Mouse (Mus musculus) adrenal gland, adult (tissue): ENCODE results near the gene Msantd3.

Experiments used
- DNase-seq, 2 experiments: peaks; one replicate each; pipeline ENCODE4 v3.0.0; 2022 to 2023; ENCODE audit warnings: low spot score in 1 of 2; ENCODE audit not compliant: inconsistent age in 2 of 2

The Msantd3 gene

GRCm38 (mm10) chr4:48539841-48540575 is at the start of gene Msantd3:
TSS of gene Msantd3 (plus strand) at chr4:48539935.
- DNase-seq = peak; percentile 65 to 89

DNA sequence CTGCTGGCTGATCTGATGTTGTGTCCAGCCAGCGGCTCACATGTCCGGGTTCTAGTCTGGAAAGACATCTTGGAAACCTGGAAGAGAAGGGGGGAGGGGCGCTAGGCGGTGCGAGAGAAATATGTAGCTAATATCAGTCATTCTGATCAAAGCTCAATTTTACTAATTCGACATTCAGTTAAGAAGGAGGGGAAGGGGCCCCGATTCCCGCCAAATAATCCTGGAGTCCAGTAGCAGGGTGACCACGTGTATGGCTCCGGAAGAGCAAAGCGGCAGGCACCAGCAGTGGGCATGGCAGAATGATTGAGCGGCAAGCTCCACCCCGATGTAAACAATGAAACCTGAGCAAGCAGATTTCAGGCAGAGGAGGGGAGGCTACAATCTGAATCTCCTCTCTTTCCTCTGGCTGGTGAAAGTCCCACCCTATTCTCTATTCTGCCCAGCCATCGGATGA is 48.4 kb upstream of the Msantd3 start:
- DNase-seq = no peak

DNA sequence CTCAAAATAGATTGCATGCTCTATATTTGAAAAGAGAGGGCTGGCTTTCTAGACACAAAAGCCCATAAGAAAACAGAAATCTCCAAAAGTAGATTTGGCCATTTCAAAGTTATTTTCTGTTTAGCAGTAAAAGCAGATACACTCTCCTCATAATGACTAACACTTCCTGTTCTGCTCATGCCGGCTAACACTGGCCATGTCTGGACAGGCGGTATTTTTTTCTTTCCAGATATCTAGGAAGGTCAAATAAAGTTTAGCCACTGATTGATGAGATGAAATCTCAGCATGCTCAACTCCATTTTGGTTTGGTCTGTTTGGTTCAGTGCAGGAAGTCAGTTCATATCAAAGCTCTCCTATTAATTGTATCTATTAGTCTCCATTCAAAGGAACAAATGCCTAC is 47.2 kb upstream of the Msantd3 start:
- DNase-seq = no peak

DNA sequence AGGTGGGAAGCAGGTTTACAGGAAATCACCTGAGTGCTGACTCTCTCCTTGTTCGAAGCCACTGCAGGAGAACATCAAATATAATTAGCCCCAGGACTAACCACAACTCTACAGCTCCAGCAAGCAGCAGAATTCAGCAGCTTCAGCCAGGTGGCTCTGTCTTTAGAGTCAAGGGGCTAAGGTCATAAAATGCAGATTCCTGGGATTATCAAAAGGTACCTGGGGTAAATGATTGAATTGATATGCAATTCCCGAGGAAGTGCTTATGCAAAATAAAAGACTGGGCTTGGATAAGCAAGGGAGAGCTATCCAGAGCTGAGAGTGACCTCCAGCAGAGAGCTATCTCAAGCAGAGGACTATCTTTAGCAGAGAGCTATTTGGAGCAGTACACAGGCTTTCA is 28.9 kb upstream of the Msantd3 start:
- DNase-seq = no peak

- no peak for DNase-seq
These were observed 10.2 kb upstream of the Msantd3 start for GRCm38 (mm10) chr4:48529559-48529958.

DNA sequence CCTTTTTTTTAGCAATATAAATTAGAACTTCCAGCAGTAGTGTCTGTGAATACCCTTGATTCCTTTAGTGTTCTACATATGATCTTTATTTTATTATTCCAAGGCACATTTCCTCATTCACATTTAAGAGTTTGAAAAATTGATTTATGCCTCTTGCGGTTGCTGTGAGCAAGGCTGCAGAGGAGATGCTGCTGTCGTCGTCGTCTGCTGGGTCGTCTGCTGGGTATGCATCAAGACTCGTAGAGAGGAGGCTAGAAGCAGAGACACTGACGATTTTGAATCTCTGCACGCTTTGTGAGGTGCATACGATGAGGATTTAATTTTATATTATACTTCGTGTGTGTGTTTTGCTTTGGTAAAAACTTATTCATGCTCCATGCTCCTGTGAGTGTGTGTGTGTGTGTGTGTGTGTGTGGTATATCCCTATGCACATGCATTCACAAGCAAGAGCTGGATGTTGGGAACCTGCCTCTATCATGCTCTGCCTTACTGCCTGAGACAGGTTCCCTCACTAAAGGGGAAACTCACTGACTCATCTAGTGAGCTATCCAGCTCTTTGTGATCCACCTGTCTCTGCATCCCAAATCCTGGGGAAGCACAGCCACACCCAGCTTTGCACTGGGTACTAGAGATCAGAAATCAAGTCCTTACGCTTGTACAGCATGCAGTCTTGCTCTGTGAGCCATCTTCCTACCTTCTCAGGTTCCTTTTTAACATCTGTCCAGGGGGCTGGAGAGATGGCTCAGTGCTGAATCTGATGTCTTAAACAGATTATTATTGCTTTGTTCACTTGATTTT is 7.7 kb upstream of the Msantd3 start:
- DNase-seq = no peak

DNA sequence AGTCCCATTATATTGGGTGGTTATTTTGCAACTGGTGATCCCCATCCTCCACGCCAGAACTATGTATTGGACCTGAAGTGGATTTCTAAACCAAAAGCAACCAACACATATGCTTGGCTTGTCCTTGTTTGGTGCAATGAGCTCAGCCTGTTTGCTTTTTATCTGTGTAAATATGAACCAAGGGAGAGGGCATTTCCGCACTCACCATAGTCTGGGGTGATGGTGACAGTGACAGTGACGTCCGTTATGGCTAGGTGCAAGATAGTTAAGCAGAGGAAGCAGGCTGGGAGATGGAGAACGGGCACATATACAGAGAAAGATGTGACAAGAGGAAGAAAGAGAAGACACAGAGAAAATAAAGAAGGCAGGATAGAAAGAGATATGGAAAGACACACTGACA is 3.5 kb upstream of the Msantd3 start:
- no peak for DNase-seq

GRCm38 (mm10) chr4:48537024-48537423 is 2.7 kb upstream of the Msantd3 start:
- DNase-seq = no peak

DNA sequence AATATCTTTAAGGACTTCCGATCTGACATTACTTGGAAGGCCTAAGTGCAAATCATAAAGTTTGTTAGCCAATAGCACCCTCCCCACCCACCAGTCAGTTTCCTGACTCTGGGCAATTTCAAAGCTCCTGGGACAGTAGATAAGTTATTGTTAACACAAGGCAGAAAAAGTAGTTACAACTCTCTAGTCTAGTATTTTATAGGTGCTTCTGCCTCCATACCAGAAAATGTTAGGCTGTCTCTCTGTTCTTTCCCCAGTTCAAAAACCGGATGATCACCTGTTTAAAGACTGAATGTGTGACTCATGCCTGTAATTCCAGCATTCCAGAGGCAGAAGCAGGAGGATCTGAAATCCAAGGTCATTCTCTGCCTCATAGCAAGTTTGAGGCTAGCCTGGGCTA is 1.2 kb upstream of the Msantd3 start:
- DNase-seq = no peak

- peak; percentile 60 to 83 for DNase-seq
These were observed 909 bp downstream of the Msantd3 start for GRCm38 (mm10) chr4:48540576-48541111.

DNA sequence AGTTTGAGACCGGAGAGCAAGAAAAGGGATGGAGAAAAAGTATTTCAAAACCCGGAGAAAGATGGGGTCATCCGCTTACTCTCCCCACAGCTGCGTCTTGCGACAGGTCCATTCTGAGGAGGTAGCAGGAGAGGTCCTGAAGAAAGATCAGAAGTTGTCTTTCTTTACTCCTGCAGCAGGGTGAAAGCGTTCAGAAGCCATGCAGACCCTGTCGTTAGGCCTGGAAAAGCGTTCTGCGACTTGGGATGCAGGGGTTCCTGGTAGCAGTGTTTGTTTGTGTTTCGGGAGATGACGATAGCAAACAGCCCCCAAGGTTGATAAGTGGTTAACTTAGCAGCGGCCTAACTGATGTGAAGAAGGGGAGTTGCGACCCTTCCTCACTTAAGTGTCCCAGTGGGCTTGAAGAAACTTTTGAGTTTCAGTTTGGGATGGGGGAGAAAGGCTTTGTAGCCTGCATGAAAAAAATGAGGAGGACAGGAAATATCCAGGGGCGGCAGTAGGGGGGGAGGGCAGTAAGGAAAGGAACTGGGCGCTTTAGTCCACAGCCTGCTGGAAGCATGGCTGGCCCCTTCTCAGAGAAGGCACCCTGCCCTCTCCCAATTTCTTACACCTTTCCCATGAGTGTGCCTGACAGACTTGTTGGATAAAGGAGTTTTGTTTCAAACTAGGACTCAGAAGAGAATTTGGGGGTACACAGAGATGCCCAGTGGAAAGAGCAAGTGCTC is 2.0 kb downstream of the Msantd3 start:
- peak in 1 of 2 experiments; percentile 52 for DNase-seq

DNA sequence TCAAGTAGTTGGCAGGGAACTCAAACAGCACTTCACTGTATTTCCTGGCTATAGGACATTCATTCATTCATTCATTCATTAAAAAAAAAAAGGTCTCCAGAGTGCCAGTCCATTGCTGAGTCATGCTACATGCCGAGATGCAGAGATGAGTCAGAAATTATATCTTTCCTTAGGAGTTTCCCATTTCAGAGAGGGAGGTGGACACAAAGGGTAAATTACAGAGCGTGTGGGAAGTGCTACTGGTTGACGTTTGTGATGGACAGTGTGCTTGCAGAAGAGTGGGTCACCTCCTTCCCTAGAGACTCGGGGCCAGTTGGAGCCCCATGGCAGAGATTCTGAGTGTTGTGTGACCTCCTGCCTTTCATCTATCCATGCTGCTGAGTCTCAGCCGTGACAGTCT is 2.6 kb downstream of the Msantd3 start:
- peak; percentile 49 to 72 for DNase-seq

DNA sequence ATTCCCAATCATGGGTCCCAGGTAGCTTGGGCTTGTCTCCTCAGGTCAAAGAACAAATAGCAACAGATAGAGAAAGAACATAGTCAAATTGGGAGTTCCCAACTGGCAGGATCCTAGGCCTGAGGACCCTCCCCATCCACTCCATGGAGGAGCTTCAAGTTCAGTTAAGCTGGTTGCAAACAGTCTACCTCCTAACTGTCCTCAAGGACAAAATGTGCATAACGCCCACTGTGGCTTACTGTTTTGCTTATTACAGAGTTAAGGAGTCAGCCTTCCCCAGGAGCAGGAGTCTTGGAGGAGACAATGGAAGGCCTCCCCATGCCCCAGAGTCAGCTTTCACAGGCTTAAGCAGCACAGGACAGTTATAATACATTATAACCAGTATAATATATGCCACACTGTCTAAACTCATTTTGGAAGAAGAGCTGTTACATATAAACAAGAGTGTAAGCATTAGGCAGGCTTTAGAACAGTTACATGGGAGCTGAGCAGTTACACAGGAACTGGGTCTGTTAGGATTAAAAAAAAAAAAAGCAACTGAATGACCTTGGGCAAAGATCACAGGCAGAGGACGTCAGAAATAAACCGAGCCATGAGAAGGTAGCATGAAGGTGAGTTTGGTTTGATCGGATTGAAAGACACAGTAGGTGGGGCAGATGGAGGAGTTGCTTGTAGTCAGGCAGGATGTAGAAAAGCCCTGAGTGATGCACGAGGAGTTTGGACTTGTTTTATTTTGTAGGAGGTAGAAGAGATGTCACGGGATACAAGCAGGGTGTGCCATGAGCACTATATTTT is 3.5 kb downstream of the Msantd3 start:
- DNase-seq = peak in 1 of 2 experiments; percentile 31

DNA sequence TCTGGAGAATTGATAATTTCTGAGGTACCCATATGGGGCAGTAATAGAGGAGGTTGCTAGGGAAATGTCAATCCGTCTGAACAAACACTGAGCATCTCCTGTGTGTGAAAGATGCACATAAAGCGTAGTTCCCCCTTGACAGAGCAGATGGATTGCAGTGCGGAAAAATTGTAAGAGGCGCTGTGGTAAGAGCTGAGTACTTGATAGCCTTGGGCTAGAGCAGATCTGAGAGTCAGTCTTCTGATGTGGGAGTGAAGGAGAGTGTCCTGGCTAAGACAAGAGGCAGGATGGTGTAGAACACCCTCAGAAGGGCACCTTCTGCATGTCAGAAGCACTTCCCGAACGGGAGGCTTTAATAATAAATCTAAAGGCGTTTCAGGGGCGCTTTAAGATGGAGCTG is 4.4 kb downstream of the Msantd3 start:
- peak in 1 of 2 experiments; percentile 46 for DNase-seq

DNA sequence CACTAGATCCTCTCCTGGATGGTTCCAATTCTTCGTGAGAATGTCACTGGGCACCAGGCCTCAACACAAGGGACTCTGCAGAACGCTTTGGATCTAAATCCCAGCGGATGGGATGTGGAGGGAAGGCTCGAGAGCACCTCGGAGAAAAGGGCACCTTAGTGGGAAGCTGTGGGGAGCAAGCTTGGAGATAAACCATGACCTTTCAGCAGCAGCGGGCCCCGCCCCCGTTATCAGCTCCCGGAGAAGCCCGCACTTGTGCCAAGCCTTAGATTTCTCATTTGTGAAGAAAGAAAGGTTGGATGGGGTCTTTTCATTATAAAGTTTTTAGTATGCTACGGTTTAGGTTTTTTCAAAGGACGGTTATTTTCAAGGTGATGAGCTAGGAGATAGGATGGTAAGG is 6.2 kb downstream of the Msantd3 start:
- DNase-seq = peak; percentile 42 to 63

DNA sequence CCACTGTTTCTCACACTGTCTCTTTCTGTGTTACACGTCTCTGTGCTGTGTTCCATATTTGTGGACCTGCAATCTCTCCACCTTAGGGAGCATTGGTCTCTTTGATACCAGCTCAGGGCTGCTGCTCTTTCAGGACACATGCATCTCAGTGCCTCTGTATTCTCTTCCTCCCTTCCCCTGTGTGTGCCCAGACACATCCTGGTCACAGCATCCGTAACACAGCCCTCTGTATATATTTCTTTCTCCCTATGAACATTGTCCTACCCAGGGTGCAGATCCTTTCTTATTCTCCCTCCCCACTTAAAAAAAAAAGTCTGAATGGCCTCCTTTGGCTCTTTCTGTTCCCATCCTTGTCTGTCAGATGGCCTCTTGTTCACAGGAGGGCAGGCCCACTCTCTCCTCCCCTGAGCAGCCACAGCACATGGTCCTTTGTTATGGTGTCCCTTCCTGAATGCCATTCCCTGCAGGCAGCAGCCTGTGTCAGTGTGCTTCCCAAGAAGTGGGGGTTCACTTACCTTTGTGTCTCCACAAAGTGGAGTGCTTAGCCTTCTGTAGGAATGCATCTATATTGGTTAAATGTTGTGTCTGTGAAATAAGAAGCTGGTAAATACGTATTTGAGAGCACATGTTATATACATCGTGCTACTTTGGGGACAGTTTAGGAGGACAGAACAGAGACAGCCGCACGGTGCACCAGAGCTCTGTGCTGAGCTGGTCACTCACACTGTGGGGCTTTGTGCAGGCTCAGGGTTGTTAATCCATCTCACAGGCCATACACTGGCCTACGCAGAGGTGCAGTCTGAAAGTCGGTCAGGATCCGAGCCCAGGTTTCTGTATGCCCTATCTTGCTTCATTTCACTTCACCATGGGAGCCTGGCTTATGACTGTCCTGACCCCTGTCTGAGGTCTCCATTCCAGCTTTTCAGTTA is 7.1 kb downstream of the Msantd3 start:
- peak in 1 of 2 experiments; percentile 35 for DNase-seq

- peak in 1 of 2 experiments; percentile 29 for DNase-seq
These were observed 8.8 kb downstream of the Msantd3 start for GRCm38 (mm10) chr4:48548393-48549045.

DNA sequence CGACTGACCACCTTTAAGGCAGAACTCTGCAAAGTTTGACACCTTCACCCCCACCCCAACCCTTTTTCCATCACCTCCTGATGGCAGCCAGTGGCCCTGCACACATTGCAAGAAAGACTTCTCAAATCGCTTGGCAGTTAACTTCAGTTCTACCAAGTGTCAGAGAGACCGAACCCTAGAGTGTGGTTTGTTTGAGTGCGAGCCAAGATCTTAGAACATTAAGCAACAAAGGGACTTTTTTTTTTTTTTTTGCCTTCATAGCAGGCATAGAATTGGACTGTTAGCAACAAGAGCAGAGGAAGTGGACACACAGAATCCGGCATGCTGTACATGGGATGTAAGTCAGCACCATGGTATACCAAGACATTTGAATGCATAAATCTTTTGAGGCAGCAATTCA is 9.9 kb downstream of the Msantd3 start:
- peak in 1 of 2 experiments; percentile 30 for DNase-seq
